Mouse (Mus musculus): Measurements from ENCODE around the gene Prkacb. TPM values are rescaled to one million over a fixed set of nuclear protein-coding genes. Genes with fewer than 3 reads are reported as not detected.
A peak's percentile ranks its signal among the peaks of the same experiment; 100 is the strongest.

Prkacb gene
- total and polyA plus RNA-seq, 3 experiments: 16.5 to 55.6 (median 31.8) TPM

DNA sequence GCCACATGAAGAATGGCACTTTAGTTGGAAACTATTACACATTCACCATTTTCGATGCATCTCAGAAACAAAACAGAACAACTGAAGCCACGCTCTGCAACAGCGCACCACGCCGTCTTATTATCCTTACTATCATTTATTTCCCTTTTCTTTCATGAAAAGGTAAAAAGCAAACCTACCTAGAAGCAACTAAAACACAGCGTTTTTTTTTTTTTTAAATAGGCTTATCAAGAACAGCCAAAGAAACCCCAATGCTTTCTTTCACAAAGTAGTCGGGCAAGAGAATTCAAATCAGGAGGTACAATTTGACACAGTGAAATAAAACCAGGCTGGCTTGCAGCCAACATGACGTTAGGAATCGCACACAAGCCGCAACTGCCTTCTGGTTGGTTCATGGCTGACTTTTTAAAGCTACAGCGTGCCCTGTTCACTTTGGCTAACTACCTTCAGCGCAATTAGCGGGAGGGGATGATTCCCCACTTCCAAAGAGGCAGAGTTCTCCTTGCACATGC lies 130.6 kb downstream of the Prkacb start (continued):
- TF ChIP-seq CHD1 (IDR thresholded peaks at IDR 0.05; ENCODE audit: low read depth, low read length) (peak; percentile 93; the same call in 1 of the 2 replicates), BHLHE40 (IDR thresholded peaks at IDR 0.05; ENCODE audit: borderline replicate concordance, low read depth, low read length) (no peak), MEF2A (IDR thresholded peaks at IDR 0.05; ENCODE audit: extremely low read depth, insufficient replicate concordance, low read depth, low read length, poor library complexity, severe bottlenecking) (no peak), ZNF384 (IDR thresholded peaks at IDR 0.05; ENCODE audit: low read depth, low read length) (peak; percentile 93), MYB (IDR thresholded peaks at IDR 0.05; ENCODE audit: low read depth, low read length) (peak; percentile 83), POLR2AphosphoS2 (IDR thresholded peaks at IDR 0.05; ENCODE audit: low read length) (peak; percentile 70; the same call in 1 of the 2 replicates), SIN3A (IDR thresholded peaks at IDR 0.05; ENCODE audit: low read length) (peak; percentile 77), MAFK (IDR thresholded peaks at IDR 0.05; ENCODE audit: borderline replicate concordance, low read depth, low read length) (no peak), CTCF (IDR thresholded peaks at IDR 0.05 in 2 of 3, conservative IDR thresholded peaks at IDR 0.05 in 1 of 3; ENCODE audit: control insufficient read depth in 1 of 3, insufficient read depth in 1 of 3, low read depth in 2 of 3, low read length in 3 of 3, poor library complexity in 1 of 3, severe bottlenecking in 1 of 3) (no peak), POLR2AphosphoS5 (IDR thresholded peaks at IDR 0.05; ENCODE audit: borderline replicate concordance, low read depth, low read length) (no peak), ZMIZ1 (IDR thresholded peaks at IDR 0.05; ENCODE audit: low read depth, low read length) (0 out of 2 replicates have a peak, but pooled peaks have one; percentile 23), EP300 (IDR thresholded peaks at IDR 0.05; ENCODE audit: low read depth in 1 of 2, low read length in 2 of 2) (peak; percentile 16 to 72), MAZ (IDR thresholded peaks at IDR 0.05; ENCODE audit: low read depth, low read length) (no peak), GATA1 (IDR thresholded peaks at IDR 0.05; ENCODE audit: low read depth, low read length) (peak; percentile 28; the same call in 1 of the 2 replicates), CHD2 (IDR thresholded peaks at IDR 0.05; ENCODE audit: low read length) (no peak), JUND (IDR thresholded peaks at IDR 0.05; ENCODE audit: low read depth, low read length) (no peak), GABPA (IDR thresholded peaks at IDR 0.05; ENCODE audit: low read depth, low read length) (no peak), USF1 (IDR thresholded peaks at IDR 0.05; ENCODE audit: low read depth, low read length) (no peak), SMC3 (IDR thresholded peaks at IDR 0.05; ENCODE audit: low read depth, low read length) (no peak)

DNA sequence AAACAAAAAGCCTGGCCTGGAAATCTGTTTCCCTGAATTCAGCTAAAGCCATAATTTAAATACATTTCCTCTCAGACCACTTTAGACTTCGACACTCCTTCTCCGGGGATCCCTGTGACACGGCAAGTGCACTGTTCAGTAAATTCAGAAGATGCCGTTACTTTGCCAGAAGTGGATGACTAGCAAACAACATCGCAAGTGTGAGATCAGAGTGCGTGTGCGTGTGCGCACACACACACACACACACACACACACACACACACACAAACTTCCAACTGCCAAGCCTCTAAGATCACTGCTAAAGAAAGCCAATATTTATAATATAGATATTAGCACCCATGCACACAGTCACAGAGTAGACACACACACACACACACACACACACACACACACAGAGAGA lies 131.1 kb downstream of the Prkacb start:
- peak overlapping the region; percentile 75 for H3K9ac ChIP-seq (ENCODE audit: control insufficient read depth, low read depth, low read length, poor library complexity, severe bottlenecking)
- H3K9me3 ChIP-seq (replicated peaks; ENCODE audit: insufficient read depth, low read length): no peaks in the 10 kb centered on the region
- H3K27ac ChIP-seq (ENCODE audit: control insufficient read depth, low read depth, low read length): peak overlapping the region; percentile 93
- H3K27me3 ChIP-seq (ENCODE audit: control insufficient read depth in 1 of 2, insufficient read depth in 2 of 2, low read length in 2 of 2): no peaks in the 10 kb centered on the region
- H3K36me3 ChIP-seq (ENCODE audit: control insufficient read depth in 1 of 2, insufficient read depth in 2 of 2, low read length in 2 of 2): peaks cover 0 to 10% of the 10 kb centered on the region in 2 experiments; a peak in 2 of 4 replicates
- peak; percentile 65 for DNase-seq (ENCODE audit: low read depth, low spot score)
- H3K4me3 ChIP-seq (ENCODE audit: control insufficient read depth in 1 of 2, insufficient read depth in 1 of 2, low read depth in 2 of 2, low read length in 2 of 2): peak overlapping the region; percentile 55 to 58
- peaks cover 4 to 14% of the 10 kb centered on the region in 2 experiments for H3K4me1 ChIP-seq (ENCODE audit: control insufficient read depth in 1 of 2, insufficient read depth in 2 of 2, low read length in 2 of 2)
- H3K79me2 ChIP-seq (ENCODE audit: control insufficient read depth, insufficient read depth, low read length, poor library complexity): no peaks in the 10 kb centered on the region
- TF ChIP-seq BHLHE40 (IDR thresholded peaks at IDR 0.05; ENCODE audit: borderline replicate concordance, low read depth, low read length): no peak
- TF ChIP-seq ETS1 (IDR thresholded peaks at IDR 0.05; ENCODE audit: low read depth, low read length): no peak; the same call in 1 of the 2 replicates
- TF ChIP-seq JUND (IDR thresholded peaks at IDR 0.05; ENCODE audit: low read depth, low read length): peak; percentile 37; the same call in 1 of the 2 replicates
- no peak for TF ChIP-seq RCOR1 (IDR thresholded peaks at IDR 0.05; ENCODE audit: low read depth, low read length)
- no peak for TF ChIP-seq POLR2AphosphoS2 (IDR thresholded peaks at IDR 0.05; ENCODE audit: low read length)
- no peak for TF ChIP-seq ZNF384 (IDR thresholded peaks at IDR 0.05; ENCODE audit: low read depth, low read length)
- no peak for TF ChIP-seq HCFC1 (IDR thresholded peaks at IDR 0.05; ENCODE audit: low read depth, low read length)
- no peak for TF ChIP-seq ELF1 (IDR thresholded peaks at IDR 0.05; ENCODE audit: low read depth, low read length)
- TF ChIP-seq USF1 (IDR thresholded peaks at IDR 0.05; ENCODE audit: low read depth, low read length): no peak
- peak; percentile 27; the same call in 1 of the 2 replicates for TF ChIP-seq NELFE (IDR thresholded peaks at IDR 0.05; ENCODE audit: low read depth, low read length)
- no peak for TF ChIP-seq KAT2A (conservative IDR thresholded peaks at IDR 0.05; ENCODE audit: low read depth, low read length)
- no peak for TF ChIP-seq POLR2A (IDR thresholded peaks at IDR 0.05; ENCODE audit: control insufficient read depth in 1 of 2, insufficient read depth in 1 of 2, low read depth in 1 of 2, low read length in 2 of 2, poor library complexity in 1 of 2)
- no peak for TF ChIP-seq UBTF (IDR thresholded peaks at IDR 0.05; ENCODE audit: borderline replicate concordance, insufficient read depth, low read depth, low read length)
- no peak for TF ChIP-seq TBP (IDR thresholded peaks at IDR 0.05; ENCODE audit: low read depth, low read length)
- no peak for TF ChIP-seq RAD21 (IDR thresholded peaks at IDR 0.05; ENCODE audit: low read depth, low read length)
- TF ChIP-seq CTCF (IDR thresholded peaks at IDR 0.05 in 2 of 3, conservative IDR thresholded peaks at IDR 0.05 in 1 of 3; ENCODE audit: control insufficient read depth in 1 of 3, insufficient read depth in 1 of 3, low read depth in 2 of 3, low read length in 3 of 3, poor library complexity in 1 of 3, severe bottlenecking in 1 of 3): no peak
- no peak; the same call in 1 of the 2 replicates for TF ChIP-seq MXI1 (IDR thresholded peaks at IDR 0.05; ENCODE audit: low read depth, low read length)
- TF ChIP-seq ZC3H11A (IDR thresholded peaks at IDR 0.05; ENCODE audit: low read depth, low read length): no peak
- TF ChIP-seq MYB (IDR thresholded peaks at IDR 0.05; ENCODE audit: low read depth, low read length): peak; percentile 46
- no peak for TF ChIP-seq GABPA (IDR thresholded peaks at IDR 0.05; ENCODE audit: low read depth, low read length)
- no peak for TF ChIP-seq SMC3 (IDR thresholded peaks at IDR 0.05; ENCODE audit: low read depth, low read length)
- TF ChIP-seq CHD1 (IDR thresholded peaks at IDR 0.05; ENCODE audit: low read depth, low read length): no peak
- no peak for TF ChIP-seq USF2 (IDR thresholded peaks at IDR 0.05; ENCODE audit: borderline replicate concordance in 1 of 2, insufficient read depth in 1 of 2, low read depth in 1 of 2, low read length in 2 of 2)
- no peak for TF ChIP-seq EP300 (IDR thresholded peaks at IDR 0.05; ENCODE audit: low read depth in 1 of 2, low read length in 2 of 2)
